Mouse (Mus musculus): ENCODE data around the gene Eif4a3. TPM values are rescaled to one million over a fixed set of nuclear protein-coding genes. Genes with fewer than 3 reads are reported as not detected.

Gene Eif4a3
- polyA plus RNA-seq, 1 experiment from 2014 or later = 419 TPM

Other genes with a start within 250 kb of the Eif4a3 start
- gene Cbx4, start 213.9 kb downstream of the Eif4a3 start, polyA plus RNA-seq (2014; fragmentation: Nextera tagmentation; extraction: Ambion mirVana) = 4.9 and 8.3 TPM in 2 replicates
- 7.3 and 13.0 TPM in 2 replicates for gene Tbc1d16, start 71.6 kb downstream of the Eif4a3 start, polyA plus RNA-seq (2014; fragmentation: Nextera tagmentation; extraction: Ambion mirVana)
- 5.6 and 6.4 TPM in 2 replicates for gene Ccdc40, start 71.5 kb downstream of the Eif4a3 start, polyA plus RNA-seq (2014; fragmentation: Nextera tagmentation; extraction: Ambion mirVana)
- gene Gaa, start 32.2 kb downstream of the Eif4a3 start, polyA plus RNA-seq (2014; fragmentation: Nextera tagmentation; extraction: Ambion mirVana) = 21.4 and 37.2 TPM in 2 replicates
- 0.16 and 0.17 TPM in 2 replicates for gene Card14, start 7.7 kb upstream of the Eif4a3 start, polyA plus RNA-seq (2014; fragmentation: Nextera tagmentation; extraction: Ambion mirVana)
- 7.1 and 7.9 TPM in 2 replicates for gene Sgsh, start 55.4 kb upstream of the Eif4a3 start, polyA plus RNA-seq (2014; fragmentation: Nextera tagmentation; extraction: Ambion mirVana)
- gene Slc26a11, start 55.5 kb upstream of the Eif4a3 start, polyA plus RNA-seq (2014; fragmentation: Nextera tagmentation; extraction: Ambion mirVana) = 5.9 and 8.2 TPM in 2 replicates
- gene Rnf213, start 93.0 kb upstream of the Eif4a3 start, polyA plus RNA-seq (2014; fragmentation: Nextera tagmentation; extraction: Ambion mirVana) = 7.4 and 9.5 TPM in 2 replicates
- 14.6 and 18.4 TPM in 2 replicates for gene Endov, start 191.3 kb upstream of the Eif4a3 start, polyA plus RNA-seq (2014; fragmentation: Nextera tagmentation; extraction: Ambion mirVana)
- 0.40 and 0.53 TPM in 2 replicates for gene Nptx1, start 247.7 kb upstream of the Eif4a3 start, polyA plus RNA-seq (2014; fragmentation: Nextera tagmentation; extraction: Ambion mirVana)

Data from kidney, embryonic 14.5 days (tissue).